Mouse (Mus musculus) embryonic facial prominence, embryonic 10.5 days (tissue): ENCODE measurements around the gene Napsa. TPM values are rescaled to one million over a fixed set of nuclear protein-coding genes. Genes with fewer than 3 reads are reported as not detected.
A peak's percentile ranks its signal among the peaks of the same experiment; 100 is the strongest.

Experiments used
- DNase-seq: peaks from one replicate; pipeline ENCODE4 v3.0.0-alpha.2; 2017; ENCODE audit warnings: low spot score
- H3K27ac ChIP-seq: fragments of 300-500 bp; sonication (generic); replicated peaks from 2 replicates; pipeline ENCODE4 v1.5.1; 2016; ENCODE audit warnings: mild to moderate bottlenecking
- H3K27me3 ChIP-seq: fragments of 300-500 bp; sonication (generic); replicated peaks from 2 replicates; pipeline ENCODE4 v1.6.1; 2016; ENCODE audit warnings: low read depth, mild to moderate bottlenecking; ENCODE audit not compliant: poor library complexity, severe bottlenecking
- H3K36me3 ChIP-seq: fragments of 300-500 bp; sonication (generic); replicated peaks from 2 replicates; pipeline ENCODE4 v1.6.1; 2016; ENCODE audit warnings: mild to moderate bottlenecking, moderate library complexity
- H3K4me1 ChIP-seq: fragments of 300-500 bp; sonication (generic); 2 replicates; pipeline ENCODE4 v1.6.1; 2016
- H3K4me3 ChIP-seq: fragments of 300-500 bp; sonication (generic); 2 replicates; pipeline ENCODE4 v1.5.1; 2016; ENCODE audit warnings: mild to moderate bottlenecking, moderate library complexity
- H3K9me3 ChIP-seq: fragments of 300-500 bp; sonication (generic); 2 replicates; pipeline ENCODE4 v1.6.1; 2016; ENCODE audit warnings: mild to moderate bottlenecking
- WGBS: fragments of 180-500 bp; shearing (Covaris S2); methylation state at CpG from one replicate; pipeline ENCODE4 v1.1.7; 2016; 5-methylcytosine and 5-hydroxymethylcytosine counted together
- polyA plus RNA-seq: library from polyadenylated mRNA; unstranded; fragments of >200 nt; fragmentation: Nextera tagmentation; extraction: Ambion mirVana; gene quantifications from 2 replicates; pipeline ENCODE4 v1.2.1, GENCODE M21; 2016

The Napsa gene
- polyA plus RNA-seq, 1 experiment from 2014 or later: 0.88 TPM

GRCm38 (mm10) chr7:44547725-44548124, 24.5 kb upstream of the Napsa start:
- Histone ChIP-seq H3K36me3 (peaks cover 67% of the 10 kb centered on the region), H3K4me3 (peak overlapping the region; percentile 81), H3K9me3 (peaks cover 8% of the 10 kb centered on the region; the same call in 1 of the 2 replicates), H3K27me3 (no peaks in the 10 kb centered on the region), H3K4me1 (peaks cover 20% of the 10 kb centered on the region), H3K27ac (peak overlapping the region; percentile 92)
- peak; percentile 19 for DNase-seq
- 35% methylated on average over 5 of the region's 5 CpGs for WGBS

GRCm38 (mm10) chr7:44548497-44549087, 23.6 kb upstream of the Napsa start, which contains the start of gene Pold1:
TSS of gene Pold1 (minus strand) at chr7:44548849.
- WGBS: under 1% methylated on average over 43 of the region's 43 CpGs
- H3K4me3 ChIP-seq: peak within 1 kb of the TSS; percentile 81
- H3K36me3 ChIP-seq: peaks cover 58% of the 10 kb centered on the region
- H3K9me3 ChIP-seq: peaks cover 8% of the 10 kb centered on the region; the same call in 1 of the 2 replicates
- H3K27me3 ChIP-seq: no peaks in the 10 kb centered on the region
- DNase-seq: peak; percentile 100
- peak within 1 kb of the TSS; percentile 92 for H3K27ac ChIP-seq
- H3K4me1 ChIP-seq: peaks cover 27% of the 10 kb centered on the region

- no peaks in the 10 kb centered on the region for H3K27me3 ChIP-seq
- no peak for DNase-seq
- peaks cover 8% of the 10 kb centered on the region; the same call in 1 of the 2 replicates for H3K9me3 ChIP-seq
- 95% methylated on average over 23 of the region's 23 CpGs for WGBS
- peaks cover 53% of the 10 kb centered on the region for H3K36me3 ChIP-seq
- peaks cover 32% of the 10 kb centered on the region for H3K4me1 ChIP-seq
- no peak overlapping the region for H3K4me3 ChIP-seq
- no peak overlapping the region for H3K27ac ChIP-seq
Observed at GRCm38 (mm10) chr7:44549621-44550408, 22.4 kb upstream of the Napsa start.

- DNase-seq: no peak
- H3K4me3 ChIP-seq: no peak overlapping the region
- H3K27me3 ChIP-seq: no peaks in the 10 kb centered on the region
- peaks cover 32% of the 10 kb centered on the region for H3K4me1 ChIP-seq
- WGBS: 96% methylated on average over 12 of the region's 12 CpGs
- H3K9me3 ChIP-seq: peaks cover 8% of the 10 kb centered on the region; the same call in 1 of the 2 replicates
- no peak overlapping the region for H3K27ac ChIP-seq
- peaks cover 48% of the 10 kb centered on the region for H3K36me3 ChIP-seq
Observed at GRCm38 (mm10) chr7:44550409-44550678, 21.8 kb upstream of the Napsa start.

GRCm38 (mm10) chr7:44551301-44551700, 20.9 kb upstream of the Napsa start:
- peaks cover 40% of the 10 kb centered on the region for H3K36me3 ChIP-seq
- DNase-seq: no peak
- H3K27me3 ChIP-seq: no peaks in the 10 kb centered on the region
- H3K27ac ChIP-seq: no peak overlapping the region
- 94% methylated on average over 21 of the region's 21 CpGs for WGBS
- peaks cover 32% of the 10 kb centered on the region for H3K4me1 ChIP-seq
- H3K4me3 ChIP-seq: peak overlapping the region; percentile 4; the same call in 1 of the 2 replicates
- peaks cover 4% of the 10 kb centered on the region; the same call in 1 of the 2 replicates for H3K9me3 ChIP-seq

GRCm38 (mm10) chr7:44551731-44552130, 20.4 kb upstream of the Napsa start:
- H3K9me3 ChIP-seq: no peaks in the 10 kb centered on the region
- H3K27me3 ChIP-seq: no peaks in the 10 kb centered on the region
- peaks cover 36% of the 10 kb centered on the region for H3K36me3 ChIP-seq
- peak overlapping the region; percentile 11; the same call in 1 of the 2 replicates for H3K4me3 ChIP-seq
- H3K27ac ChIP-seq: no peak overlapping the region
- WGBS: 82% methylated on average over 22 of the region's 22 CpGs
- peaks cover 31% of the 10 kb centered on the region for H3K4me1 ChIP-seq
- DNase-seq: no peak

- Histone ChIP-seq H3K4me1 (peaks cover 25% of the 10 kb centered on the region), H3K27ac (no peak overlapping the region), H3K27me3 (no peaks in the 10 kb centered on the region), H3K36me3 (peaks cover 33% of the 10 kb centered on the region), H3K4me3 (peak overlapping the region; percentile 87), H3K9me3 (no peaks in the 10 kb centered on the region)
- 88% methylated on average over 31 of the region's 31 CpGs for WGBS
- DNase-seq: no peak
Observed at GRCm38 (mm10) chr7:44552141-44552908, 19.9 kb upstream of the Napsa start.

GRCm38 (mm10) chr7:44553196-44553764, 18.9 kb upstream of the Napsa start:
- 1% methylated on average over 32 of the region's 32 CpGs for WGBS
- peak overlapping the region; percentile 91 for H3K27ac ChIP-seq
- peaks cover 33% of the 10 kb centered on the region for H3K36me3 ChIP-seq
- H3K4me1 ChIP-seq: peaks cover 17% of the 10 kb centered on the region
- DNase-seq: peak; percentile 95
- peak overlapping the region; percentile 87 for H3K4me3 ChIP-seq
- no peaks in the 10 kb centered on the region for H3K27me3 ChIP-seq
- H3K9me3 ChIP-seq: no peaks in the 10 kb centered on the region

- peak within 1 kb of the TSS; percentile 91 for H3K27ac ChIP-seq
- peak; percentile 96 for DNase-seq
- H3K4me1 ChIP-seq: peaks cover 17% of the 10 kb centered on the region
- WGBS: under 1% methylated on average over 22 of the region's 22 CpGs
- H3K4me3 ChIP-seq: peak within 1 kb of the TSS; percentile 87
- H3K36me3 ChIP-seq: peaks cover 33% of the 10 kb centered on the region
- H3K27me3 ChIP-seq: no peaks in the 10 kb centered on the region
- no peaks in the 10 kb centered on the region for H3K9me3 ChIP-seq
Observed at GRCm38 (mm10) chr7:44553826-44554225, 18.4 kb upstream of the Napsa start, which contains the start of gene Nr1h2. TSS of gene Nr1h2 (minus strand) at chr7:44553951.

GRCm38 (mm10) chr7:44557629-44558028, 14.6 kb upstream of the Napsa start:
- WGBS: 76% methylated on average over 2 of the region's 2 CpGs
- H3K9me3 ChIP-seq: no peaks in the 10 kb centered on the region
- no peaks in the 10 kb centered on the region for H3K36me3 ChIP-seq
- no peak for DNase-seq
- no peaks in the 10 kb centered on the region for H3K27me3 ChIP-seq
- H3K4me3 ChIP-seq: no peak overlapping the region
- H3K4me1 ChIP-seq: peaks cover 13% of the 10 kb centered on the region
- no peak overlapping the region for H3K27ac ChIP-seq

- Histone ChIP-seq H3K27me3 (no peaks in the 10 kb centered on the region), H3K4me1 (no peaks in the 10 kb centered on the region), H3K27ac (no peak overlapping the region), H3K4me3 (no peak overlapping the region), H3K36me3 (no peaks in the 10 kb centered on the region), H3K9me3 (no peaks in the 10 kb centered on the region)
- DNase-seq: peak; percentile 80
- WGBS: 54% methylated on average over 18 of the region's 18 CpGs
Observed at GRCm38 (mm10) chr7:44560435-44561400, 11.5 kb upstream of the Napsa start.
